Mouse (Mus musculus): Measurements from ENCODE around the gene 2210010C04Rik.

Gene 2210010C04Rik

DNA sequence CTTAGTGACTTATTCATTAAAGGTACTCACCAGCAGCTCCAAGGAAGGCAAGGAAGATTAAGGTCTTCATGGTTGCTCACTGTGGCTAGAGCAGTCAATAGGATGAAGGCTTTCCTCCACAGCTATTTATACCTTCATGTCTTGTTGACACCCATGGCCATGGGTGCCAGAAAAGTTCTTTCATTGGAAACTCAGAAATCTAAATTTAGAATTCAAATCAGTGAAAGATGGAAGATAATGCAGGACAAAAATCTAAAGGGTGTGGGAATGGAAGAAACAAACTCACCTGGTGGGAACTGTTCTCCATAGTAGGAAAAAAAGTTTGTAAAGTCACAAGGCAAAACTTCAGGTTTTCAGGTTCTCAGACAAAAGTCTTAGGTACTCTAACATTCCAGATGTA is at the start of gene 2210010C04Rik:
Gene 2210010C04Rik, minus strand, starts transcription at position 101 of the 400 bp plus-strand sequence.
- in situ Hi-C loops (cut with MboI; ENCODE audit: low pct_unique_long_range_greater_than_20kb in 1 of 2, low sequenced_read_pairs in 2 of 2, unreplicated experiment in 1 of 2): no loop called here

DNA sequence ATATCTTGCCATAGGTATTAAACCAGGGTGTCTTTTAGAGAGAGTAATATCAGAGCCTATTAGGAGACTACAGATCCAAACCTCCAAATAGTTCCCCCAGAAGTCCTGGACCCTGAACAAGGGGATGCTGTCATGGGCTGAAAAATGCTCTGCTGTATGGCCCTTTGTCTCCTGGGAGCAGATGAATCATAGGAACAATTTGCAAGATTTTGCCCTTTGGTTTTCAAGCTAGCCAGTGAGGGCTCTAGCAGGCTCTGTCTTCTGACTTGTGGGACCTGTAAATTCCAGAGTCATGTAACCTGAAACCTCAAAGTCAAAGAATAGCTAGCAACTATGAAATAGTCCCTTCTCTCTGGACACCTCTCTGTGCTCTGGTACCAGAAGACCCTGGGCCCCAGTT is 44.8 kb upstream of the 2210010C04Rik start:
- in situ Hi-C loops (cut with MboI; ENCODE audit: low pct_unique_long_range_greater_than_20kb in 1 of 2, low sequenced_read_pairs in 2 of 2, unreplicated experiment in 1 of 2): no loop called here

DNA sequence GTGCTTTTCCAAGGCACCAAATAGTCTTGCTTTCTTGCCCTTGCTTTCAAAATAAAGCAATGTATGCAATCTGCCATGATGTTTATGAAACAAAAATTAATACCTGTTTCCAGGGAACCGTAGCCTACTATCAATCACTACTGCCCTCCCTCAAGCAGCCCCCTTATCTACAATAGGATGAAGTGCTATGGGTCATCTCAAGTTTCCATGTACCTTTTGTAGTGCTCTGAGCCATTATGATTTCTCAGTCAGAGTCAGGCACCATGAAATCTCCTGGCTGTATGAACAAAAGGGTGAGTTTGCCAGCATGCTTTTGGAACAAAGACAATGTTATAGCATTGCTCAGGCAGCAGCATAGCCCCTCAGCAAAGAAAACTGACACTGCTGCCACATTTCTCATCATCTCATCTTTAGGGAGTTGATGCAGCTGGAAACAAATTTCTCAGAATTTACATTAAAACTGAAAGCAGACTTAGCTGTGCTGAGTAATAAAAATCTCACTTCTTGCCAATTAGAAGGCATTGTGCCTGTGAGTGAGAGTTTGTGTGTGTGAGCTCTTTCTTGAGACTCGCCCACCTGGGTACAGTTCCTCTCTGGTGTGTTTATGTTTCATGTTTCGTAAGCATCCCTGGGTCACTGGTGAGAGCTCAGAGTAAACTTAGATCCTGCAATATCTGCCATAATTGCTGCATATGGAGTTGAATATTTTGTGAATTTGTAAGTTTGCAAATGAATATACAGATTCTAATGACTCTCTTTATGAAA is 43.4 kb upstream of the 2210010C04Rik start:
- in situ Hi-C loops (cut with MboI; ENCODE audit: low pct_unique_long_range_greater_than_20kb in 1 of 2, low sequenced_read_pairs in 2 of 2, unreplicated experiment in 1 of 2): no loop called here

DNA sequence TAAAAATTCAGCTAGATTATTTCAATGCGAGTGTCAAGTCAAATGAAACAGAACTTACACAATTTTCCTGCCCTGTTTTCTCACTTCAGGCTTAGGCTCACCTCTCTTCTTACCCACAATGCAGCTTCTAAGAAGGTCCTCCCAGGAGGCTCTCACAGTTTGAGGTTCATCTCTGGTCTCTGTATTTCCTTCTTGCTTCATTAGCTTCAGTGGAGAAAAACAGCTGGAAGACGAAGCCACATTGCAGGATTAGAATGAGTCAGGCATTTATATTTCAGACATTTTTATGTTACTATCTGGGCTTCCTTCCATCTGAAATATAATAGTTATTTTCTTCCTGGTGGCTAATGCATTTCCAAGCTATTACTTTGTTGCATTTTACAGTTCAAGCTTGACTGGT is 40.4 kb upstream of the 2210010C04Rik start:
- in situ Hi-C loops (cut with MboI; ENCODE audit: low pct_unique_long_range_greater_than_20kb in 1 of 2, low sequenced_read_pairs in 2 of 2, unreplicated experiment in 1 of 2): no loop called here

DNA sequence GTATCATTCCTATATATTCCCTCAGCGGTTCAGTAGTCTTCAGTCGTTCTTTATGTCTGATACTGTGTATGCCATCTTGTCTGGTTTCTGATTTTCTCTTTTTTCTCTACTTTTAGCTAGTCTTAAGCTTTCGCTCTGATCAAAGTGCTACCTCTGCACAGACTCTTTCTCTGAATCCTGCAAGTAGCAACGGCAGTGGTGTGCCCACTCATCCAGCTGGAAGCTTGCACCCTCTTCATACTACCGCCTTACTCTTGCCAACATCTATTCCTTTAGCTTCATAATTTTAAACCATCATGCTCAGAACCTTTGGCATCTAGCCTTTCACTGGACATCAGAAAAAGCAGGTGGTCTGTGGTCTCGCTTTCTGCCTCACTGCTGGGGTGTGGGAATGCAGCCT is 28.0 kb upstream of the 2210010C04Rik start:
- in situ Hi-C loops (cut with MboI; ENCODE audit: low pct_unique_long_range_greater_than_20kb in 1 of 2, low sequenced_read_pairs in 2 of 2, unreplicated experiment in 1 of 2): no loop called here

DNA sequence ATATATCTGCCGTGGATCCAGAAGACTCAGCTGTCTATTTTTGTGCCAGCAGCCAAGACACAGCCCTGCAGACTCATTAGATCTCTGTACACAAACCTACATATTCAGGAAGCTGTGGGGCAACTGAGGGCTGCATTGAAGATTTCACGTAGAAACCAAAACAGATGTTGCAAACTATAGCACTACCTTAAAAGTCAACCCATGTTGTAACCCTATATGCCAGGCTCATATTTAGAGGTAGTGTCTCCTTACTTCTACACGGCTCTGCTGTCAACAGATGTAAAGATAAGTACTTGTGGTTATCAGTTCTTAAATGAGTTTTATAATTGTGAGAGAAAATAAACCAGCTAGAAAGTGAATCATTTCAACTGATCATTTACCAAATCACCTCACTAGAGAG is 27.4 kb upstream of the 2210010C04Rik start:
- in situ Hi-C loops (cut with MboI; ENCODE audit: low pct_unique_long_range_greater_than_20kb in 1 of 2, low sequenced_read_pairs in 2 of 2, unreplicated experiment in 1 of 2): no loop called here

DNA sequence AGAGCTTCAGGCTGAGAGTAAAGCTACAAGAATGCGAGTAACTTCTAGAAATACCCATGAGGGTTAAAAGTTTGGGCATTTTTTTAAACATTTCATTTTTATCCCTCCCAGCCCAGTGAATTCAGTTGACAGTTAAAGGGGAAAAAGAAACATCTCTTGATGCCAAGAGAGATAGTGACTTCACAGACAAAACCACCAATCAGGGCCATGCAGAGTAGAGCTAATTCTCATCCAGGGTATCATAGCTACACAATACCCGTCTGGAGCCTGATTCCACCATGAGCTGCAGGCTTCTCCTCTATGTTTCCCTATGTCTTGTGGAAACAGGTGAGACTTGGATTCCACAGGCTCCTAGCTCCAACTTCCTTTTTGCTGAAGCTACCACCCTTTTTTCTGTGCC is 26.8 kb upstream of the 2210010C04Rik start:
- in situ Hi-C loops (cut with MboI; ENCODE audit: low pct_unique_long_range_greater_than_20kb in 1 of 2, low sequenced_read_pairs in 2 of 2, unreplicated experiment in 1 of 2): no loop called here

DNA sequence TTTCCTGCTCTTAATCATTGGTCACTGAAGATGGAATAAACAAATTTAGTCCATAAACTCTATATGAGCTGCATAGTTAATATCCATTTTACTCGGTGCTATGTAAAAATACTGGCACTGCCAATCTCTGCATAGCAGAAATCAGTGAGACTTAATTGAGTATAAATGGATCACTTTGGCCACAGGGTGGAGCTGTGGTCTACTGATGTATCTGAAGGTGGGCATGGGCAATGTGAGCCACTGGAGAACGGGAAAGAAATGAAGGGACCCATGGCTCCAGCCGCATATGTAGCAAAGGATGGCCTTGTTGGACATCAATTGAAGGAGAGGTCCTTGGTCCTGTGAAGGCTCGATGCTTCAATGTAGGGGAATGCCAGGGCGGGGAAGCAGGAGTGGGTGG is 25.8 kb upstream of the 2210010C04Rik start:
- in situ Hi-C loops (cut with MboI; ENCODE audit: low pct_unique_long_range_greater_than_20kb in 1 of 2, low sequenced_read_pairs in 2 of 2, unreplicated experiment in 1 of 2): no loop called here

DNA sequence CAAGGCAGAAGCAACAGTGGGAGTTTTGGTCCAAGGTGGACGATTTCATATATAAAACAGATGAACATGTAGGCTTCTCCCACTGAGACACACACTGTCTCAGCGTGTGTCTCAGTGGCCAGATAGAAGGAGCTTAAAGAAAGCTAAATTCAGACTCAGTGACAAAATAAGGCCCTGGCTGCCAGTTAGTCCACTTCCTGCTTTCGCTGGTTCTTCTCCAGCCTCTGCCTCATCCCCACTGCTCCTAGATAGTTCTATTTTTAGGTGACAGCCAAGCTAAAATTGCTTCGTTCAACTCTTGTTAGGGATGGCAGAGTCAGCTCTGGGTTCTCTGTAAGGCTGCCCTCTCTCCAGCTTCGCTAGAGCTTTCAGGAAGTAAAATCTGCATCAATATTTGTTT is 22.3 kb upstream of the 2210010C04Rik start:
- in situ Hi-C loops (cut with MboI; ENCODE audit: low pct_unique_long_range_greater_than_20kb in 1 of 2, low sequenced_read_pairs in 2 of 2, unreplicated experiment in 1 of 2): no loop called here

DNA sequence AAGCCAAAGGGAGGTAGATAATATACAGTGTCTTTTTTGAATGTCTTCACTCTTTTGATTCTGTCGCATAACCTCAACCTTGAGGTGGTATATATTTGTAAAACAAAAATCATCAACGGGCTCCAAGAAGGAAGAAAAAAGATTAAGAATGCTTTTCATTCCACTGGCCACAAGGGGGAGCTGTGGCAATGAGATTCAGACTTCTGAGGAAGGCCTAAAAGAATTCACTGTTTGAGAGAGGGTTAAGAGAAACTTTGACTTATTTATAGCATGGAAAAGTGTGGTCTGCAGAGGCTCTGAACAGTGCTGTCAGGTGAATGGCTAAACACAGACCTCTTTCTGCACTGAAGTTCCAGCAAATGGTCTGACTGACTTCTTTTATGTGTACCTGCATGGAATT is 20.3 kb upstream of the 2210010C04Rik start:
- in situ Hi-C loops (cut with MboI; ENCODE audit: low pct_unique_long_range_greater_than_20kb in 1 of 2, low sequenced_read_pairs in 2 of 2, unreplicated experiment in 1 of 2): no loop called here

DNA sequence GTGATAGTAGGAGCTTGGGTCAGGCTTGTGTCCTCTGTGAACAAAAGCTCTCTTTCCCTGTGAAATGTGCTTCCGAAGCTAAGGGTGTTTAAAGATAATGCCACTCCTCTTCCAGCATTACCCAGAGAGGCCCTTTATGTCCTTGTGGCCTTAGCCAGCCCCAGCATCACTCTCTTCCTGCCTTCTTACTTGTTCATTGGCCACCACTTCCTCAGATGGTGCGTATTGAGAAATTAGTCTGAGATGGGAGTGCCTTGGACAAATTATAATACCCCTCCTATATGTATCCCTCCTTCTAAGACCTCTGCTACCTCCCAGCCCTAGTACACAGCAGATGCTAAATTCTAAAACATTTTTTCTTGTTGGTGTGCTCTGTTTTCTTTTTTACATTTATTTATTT is 19.1 kb upstream of the 2210010C04Rik start:
- in situ Hi-C loops (cut with MboI; ENCODE audit: low pct_unique_long_range_greater_than_20kb in 1 of 2, low sequenced_read_pairs in 2 of 2, unreplicated experiment in 1 of 2): no loop called here

DNA sequence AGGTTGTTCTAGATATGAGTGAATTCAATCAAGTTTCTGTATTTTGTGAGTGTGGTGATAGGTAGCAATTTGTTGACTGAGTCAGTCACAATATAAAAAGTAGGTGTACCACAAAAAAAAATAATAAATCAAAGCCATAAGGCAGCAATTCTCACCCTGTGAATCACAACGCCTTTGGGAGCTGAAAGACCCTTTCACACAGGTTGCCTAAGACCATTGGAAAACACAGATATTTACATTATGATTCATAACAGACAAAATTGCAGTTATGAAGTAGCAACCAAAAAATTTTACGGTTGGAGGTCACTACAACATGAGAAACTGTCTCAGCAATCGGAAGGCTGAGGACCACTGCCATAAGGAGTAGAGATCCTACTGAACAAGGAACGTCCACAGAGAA is 16.5 kb upstream of the 2210010C04Rik start:
- in situ Hi-C loops (cut with MboI; ENCODE audit: low pct_unique_long_range_greater_than_20kb in 1 of 2, low sequenced_read_pairs in 2 of 2, unreplicated experiment in 1 of 2): no loop called here

DNA sequence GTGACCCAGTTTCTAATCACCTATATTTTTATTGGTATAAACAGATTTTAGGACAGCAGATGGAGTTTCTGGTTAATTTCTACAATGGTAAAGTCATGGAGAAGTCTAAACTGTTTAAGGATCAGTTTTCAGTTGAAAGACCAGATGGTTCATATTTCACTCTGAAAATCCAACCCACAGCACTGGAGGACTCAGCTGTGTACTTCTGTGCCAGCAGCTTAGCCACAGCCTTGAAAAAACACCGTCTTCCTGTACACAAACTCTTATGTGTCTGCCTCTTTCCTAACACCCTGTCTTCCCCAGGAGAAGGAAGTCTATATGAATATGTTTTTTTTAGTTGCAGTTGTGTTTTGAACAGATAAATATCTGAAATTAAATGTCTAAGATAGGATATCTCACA is 13.3 kb upstream of the 2210010C04Rik start:
- in situ Hi-C loops (cut with MboI; ENCODE audit: low pct_unique_long_range_greater_than_20kb in 1 of 2, low sequenced_read_pairs in 2 of 2, unreplicated experiment in 1 of 2): no loop called here

DNA sequence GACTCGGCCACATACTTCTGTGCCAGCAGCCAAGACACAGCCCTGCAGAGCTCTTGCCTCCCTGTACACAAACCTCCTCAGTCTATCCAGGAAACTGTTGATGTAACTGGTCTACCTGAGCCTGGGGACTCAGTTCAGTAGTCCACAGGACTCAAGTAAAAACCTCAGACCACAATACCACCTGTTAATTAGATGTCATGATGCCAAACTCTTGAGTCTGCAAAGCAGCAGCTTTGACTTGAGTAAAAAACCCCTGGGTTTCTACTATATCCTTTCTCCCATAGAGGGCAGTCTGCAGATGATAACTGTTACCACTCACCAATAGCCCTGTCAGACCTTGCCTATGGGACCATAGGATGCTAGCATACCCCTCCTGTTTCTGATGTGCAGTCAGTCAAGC is 12.7 kb upstream of the 2210010C04Rik start:
- in situ Hi-C loops (cut with MboI; ENCODE audit: low pct_unique_long_range_greater_than_20kb in 1 of 2, low sequenced_read_pairs in 2 of 2, unreplicated experiment in 1 of 2): no loop called here

DNA sequence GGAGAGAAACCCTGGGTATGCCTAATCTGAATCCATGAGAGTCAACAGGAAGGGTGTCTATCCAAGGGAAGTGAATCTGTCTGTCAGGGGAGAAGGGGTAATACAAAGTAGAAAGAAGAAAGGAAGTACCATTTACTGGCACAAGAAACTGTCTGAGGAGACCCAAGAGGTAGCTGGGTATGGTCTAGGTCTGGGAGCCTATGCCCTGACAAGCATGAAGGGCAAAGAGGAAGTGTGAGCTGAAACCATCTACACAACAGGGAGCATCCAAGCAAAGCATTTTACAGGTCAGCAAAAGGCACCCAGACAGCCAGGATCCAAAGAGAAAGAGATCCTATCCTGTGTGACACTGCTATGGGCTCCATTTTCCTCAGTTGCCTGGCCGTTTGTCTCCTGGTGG is 11.9 kb upstream of the 2210010C04Rik start:
- in situ Hi-C loops (cut with MboI; ENCODE audit: low pct_unique_long_range_greater_than_20kb in 1 of 2, low sequenced_read_pairs in 2 of 2, unreplicated experiment in 1 of 2): no loop called here

DNA sequence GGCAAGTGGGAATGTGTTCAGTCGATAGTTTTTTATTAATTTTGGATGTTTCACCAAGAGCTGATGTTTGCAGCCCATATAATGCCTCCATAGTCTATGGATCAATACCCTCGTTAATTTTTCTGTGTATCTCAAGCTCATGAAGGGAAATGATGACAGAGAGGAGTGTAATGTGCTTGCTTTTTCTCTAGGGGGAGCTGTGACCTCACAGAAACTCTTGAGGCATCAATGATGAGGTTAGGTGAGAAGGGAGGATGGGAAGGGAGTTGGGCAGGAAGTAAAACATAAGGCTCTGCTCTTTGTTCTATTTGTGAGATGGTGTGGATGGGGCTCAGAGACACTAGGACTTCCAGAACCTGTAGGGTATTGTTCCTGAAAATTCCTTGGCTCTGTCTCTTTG is 11.2 kb upstream of the 2210010C04Rik start:
- in situ Hi-C loops (cut with MboI; ENCODE audit: low pct_unique_long_range_greater_than_20kb in 1 of 2, low sequenced_read_pairs in 2 of 2, unreplicated experiment in 1 of 2): no loop called here

DNA sequence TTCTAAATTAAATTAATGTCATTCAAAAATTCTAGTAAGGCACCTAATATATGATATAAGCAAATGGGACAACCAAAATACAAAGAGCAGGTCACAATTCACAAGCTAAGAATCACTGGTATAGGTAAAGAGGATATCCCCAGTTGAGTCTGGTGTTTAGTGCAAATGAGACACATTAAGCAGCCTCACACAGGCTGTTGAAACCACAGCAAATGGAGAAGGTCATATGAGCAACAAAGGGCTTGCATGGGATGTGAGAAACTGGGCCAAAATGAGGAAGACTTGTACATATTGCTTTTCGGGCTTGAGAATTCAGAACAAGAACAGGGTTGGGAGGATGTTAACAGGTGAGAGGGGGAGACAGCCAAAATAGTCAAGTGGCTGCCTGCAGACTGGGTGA is 9.4 kb upstream of the 2210010C04Rik start:
- in situ Hi-C loops (cut with MboI; ENCODE audit: low pct_unique_long_range_greater_than_20kb in 1 of 2, low sequenced_read_pairs in 2 of 2, unreplicated experiment in 1 of 2): no loop called here

DNA sequence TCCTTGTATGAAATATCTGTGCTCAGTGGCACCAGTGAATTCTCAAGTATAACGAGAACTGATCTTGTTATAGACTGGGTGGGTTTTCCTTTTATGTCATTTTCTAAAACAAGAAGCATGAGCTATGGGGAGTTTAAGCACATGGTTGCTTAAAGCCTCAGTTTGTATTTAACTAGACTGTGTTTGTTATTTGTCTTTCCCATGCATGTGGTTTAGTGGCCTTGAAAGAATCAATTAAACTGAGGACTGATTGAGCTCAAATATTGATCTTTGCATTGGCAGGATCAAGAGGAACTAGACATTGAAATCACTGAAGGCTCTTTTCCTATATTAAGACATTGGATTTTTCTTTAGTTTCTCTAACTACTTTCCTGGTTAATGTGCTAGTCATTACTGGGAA is 9.0 kb upstream of the 2210010C04Rik start:
- in situ Hi-C loops (cut with MboI; ENCODE audit: low pct_unique_long_range_greater_than_20kb in 1 of 2, low sequenced_read_pairs in 2 of 2, unreplicated experiment in 1 of 2): no loop called here

DNA sequence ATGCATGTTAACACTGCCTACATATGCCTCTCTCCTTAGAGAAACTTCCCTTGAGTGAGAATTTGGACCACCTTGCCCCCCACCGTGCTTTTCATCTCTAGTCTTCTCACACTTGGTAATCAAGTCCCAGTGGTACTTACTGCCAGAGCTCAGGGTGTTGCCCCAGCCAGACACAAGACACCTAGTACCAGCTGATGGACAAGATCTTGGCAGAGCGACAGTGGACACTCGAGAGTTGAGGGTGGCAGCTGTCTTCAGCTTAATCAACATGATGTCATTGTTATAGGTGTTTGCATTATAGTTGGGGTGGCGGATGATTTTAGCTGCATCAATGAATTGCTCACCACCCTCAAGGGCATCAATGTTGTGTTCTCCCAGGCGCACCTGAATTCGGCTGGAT is 2.5 kb downstream of the 2210010C04Rik start:
- in situ Hi-C loops (cut with MboI; ENCODE audit: low pct_unique_long_range_greater_than_20kb in 1 of 2, low sequenced_read_pairs in 2 of 2, unreplicated experiment in 1 of 2): no loop called here

DNA sequence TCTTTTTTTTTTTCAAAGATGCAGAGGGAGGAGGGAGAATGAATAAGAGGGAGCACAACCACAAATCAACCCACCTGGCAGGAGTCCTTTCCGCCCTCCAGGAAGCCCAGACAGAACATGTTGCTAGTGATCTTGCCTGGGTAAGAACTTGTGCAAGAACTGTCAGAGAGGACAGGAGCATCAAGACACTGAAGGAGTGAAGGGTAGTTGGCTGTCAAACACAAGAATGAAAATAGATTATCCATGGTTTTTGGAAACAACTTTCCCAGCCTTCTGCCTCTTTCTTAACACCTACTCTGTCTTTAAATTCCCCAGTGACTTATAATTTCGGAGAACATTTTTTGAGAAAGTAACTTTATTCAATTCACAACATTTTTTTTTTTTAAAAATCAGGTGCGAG is 3.1 kb downstream of the 2210010C04Rik start:
- in situ Hi-C loops (cut with MboI; ENCODE audit: low pct_unique_long_range_greater_than_20kb in 1 of 2, low sequenced_read_pairs in 2 of 2, unreplicated experiment in 1 of 2): no loop called here

DNA sequence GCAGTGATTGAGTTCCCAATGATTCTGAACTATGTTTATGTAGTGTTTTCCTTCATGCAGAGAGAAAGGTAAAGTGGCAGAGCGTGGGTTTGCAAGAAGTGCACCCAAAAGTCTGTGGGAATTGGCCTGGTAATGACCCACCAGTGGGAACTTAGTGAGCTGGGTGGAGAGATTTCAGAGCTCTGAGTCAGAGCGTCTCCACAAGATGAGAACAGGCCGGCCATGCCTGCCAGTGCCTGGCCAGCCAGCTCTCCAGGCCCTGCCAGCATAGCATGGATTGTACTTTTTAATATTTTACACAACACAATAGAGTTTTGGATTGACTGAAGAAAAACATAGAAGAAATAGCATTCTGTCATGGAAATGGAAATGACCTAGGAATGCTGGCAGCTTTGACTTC is 4.5 kb downstream of the 2210010C04Rik start:
- in situ Hi-C loops (cut with MboI; ENCODE audit: low pct_unique_long_range_greater_than_20kb in 1 of 2, low sequenced_read_pairs in 2 of 2, unreplicated experiment in 1 of 2): no loop called here
